Mouse (Mus musculus): ENCODE data around the gene Atat1. TPM values are rescaled to one million over a fixed set of nuclear protein-coding genes. Genes with fewer than 3 reads are reported as not detected.

The Atat1 gene
- polyA plus RNA-seq, 1 experiment from 2014 or later: 422 TPM

DNA sequence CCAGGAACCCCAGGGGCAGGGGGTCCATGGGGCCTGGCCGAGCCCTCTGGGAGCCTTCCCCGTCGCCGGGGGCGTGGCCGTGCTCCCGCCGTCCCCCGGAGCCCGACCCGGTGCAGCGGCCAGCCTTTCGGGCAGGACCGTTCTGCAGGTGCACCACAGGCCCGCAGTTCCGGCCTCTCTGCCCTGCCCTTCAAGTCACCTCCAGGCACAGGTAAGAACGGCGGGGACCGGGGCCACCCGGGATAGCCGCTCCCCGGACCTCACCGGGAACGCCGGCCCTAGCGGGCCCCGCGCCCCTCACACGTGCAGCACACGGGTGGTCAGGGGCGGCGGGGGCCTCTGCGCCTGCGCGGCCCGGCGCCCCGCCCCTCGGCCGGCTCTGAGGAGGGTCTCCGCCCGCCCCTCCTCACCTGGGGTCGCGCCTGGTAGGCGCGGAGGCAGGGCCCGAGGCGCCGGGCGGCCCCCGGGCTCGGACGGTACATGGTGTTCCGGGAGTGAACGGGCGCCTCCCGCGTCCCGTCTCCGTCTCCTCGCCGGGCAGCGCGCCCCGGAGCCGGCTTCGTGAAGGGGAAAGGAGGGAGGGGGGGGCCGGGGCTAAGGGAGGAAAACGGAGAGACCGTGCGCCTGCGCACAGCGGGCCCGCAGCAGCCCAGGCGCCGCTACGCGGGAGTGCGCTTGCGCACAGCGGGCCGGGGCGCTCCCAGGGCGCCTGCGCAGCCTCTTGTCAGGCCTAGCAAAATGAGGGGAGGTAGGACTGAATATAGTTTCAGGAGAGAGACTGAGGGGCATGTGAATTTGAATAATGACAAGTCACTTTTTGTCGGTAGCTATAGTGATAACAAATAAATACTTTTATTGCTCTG, 12.9 kb downstream of the Atat1 start, which contains the start of gene 2310061I04Rik:
Gene 2310061I04Rik, minus strand, starts transcription at position 651 of the 863 bp plus-strand sequence.
- H3K4me3 ChIP-seq: peak within 1 kb of the TSS; percentile 76
- peak within 1 kb of the TSS; percentile 86 for H3K4me2 ChIP-seq
- peaks cover 23% of the 10 kb centered on the region for H3K4me1 ChIP-seq (replicated peaks)
- H3K9ac ChIP-seq: peak within 1 kb of the TSS; percentile 85
- under 1% methylated on average over 83 of the region's 86 CpGs for WGBS
- H3K36me3 ChIP-seq: peaks cover 64% of the 10 kb centered on the region
- no peaks in the 10 kb centered on the region for H3K27me3 ChIP-seq
- ATAC-seq (ENCODE audit: low FRiP score, low read depth): peak; percentile 95
- H3K27ac ChIP-seq (replicated peaks): peak within 1 kb of the TSS; percentile 98
- H3K9me3 ChIP-seq: no peaks in the 10 kb centered on the region

DNA sequence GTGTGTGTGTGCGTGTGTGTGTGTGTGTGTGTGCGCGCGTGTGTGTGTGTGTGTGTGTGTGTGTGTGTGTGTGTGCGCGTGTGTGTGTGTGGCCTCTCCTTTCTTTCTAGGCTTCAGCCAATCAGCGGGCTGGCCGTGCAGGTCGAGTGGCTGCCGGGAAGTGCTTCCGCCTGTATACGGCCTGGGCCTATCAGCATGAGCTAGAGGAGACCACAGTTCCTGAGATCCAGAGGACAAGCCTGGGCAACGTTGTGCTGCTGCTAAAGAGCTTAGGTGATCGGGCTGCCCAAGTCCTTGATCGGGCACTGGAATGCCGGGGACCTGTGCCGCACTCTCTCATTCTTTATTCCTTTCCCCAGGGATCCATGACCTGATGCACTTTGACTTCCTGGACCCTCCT, 22.1 kb downstream of the Atat1 start:
- H3K9me3 ChIP-seq: no peaks in the 10 kb centered on the region
- no peak overlapping the region for H3K9ac ChIP-seq
- H3K4me3 ChIP-seq: no peak overlapping the region
- H3K27ac ChIP-seq (replicated peaks): no peak overlapping the region
- no peaks in the 10 kb centered on the region for H3K27me3 ChIP-seq
- H3K4me1 ChIP-seq (replicated peaks): no peaks in the 10 kb centered on the region
- no peak overlapping the region for H3K4me2 ChIP-seq
- no peak for ATAC-seq (ENCODE audit: low FRiP score, low read depth)
- H3K36me3 ChIP-seq: peaks cover 90% of the 10 kb centered on the region
- WGBS: 92% methylated on average over 13 of the region's 17 CpGs

DNA sequence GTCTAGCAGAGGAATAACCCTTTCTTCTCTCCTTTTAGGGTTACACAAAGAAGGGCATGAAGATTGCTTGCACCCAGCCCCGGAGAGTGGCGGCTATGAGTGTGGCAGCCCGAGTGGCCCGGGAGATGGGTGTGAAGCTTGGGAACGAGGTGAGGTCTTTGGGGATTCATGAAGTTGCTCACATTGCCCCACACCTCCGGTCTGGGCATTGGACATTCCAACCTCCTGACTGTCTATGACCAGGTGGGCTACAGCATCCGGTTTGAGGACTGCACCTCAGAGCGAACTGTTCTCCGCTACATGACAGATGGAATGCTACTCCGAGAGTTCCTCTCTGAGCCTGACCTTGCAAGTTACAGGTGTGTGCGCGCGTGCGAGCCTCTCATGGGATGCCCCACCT, 26.1 kb downstream of the Atat1 start:
- H3K36me3 ChIP-seq: peaks cover 68% of the 10 kb centered on the region
- no peak overlapping the region for H3K4me3 ChIP-seq
- ATAC-seq (ENCODE audit: low FRiP score, low read depth): no peak
- no peak overlapping the region for H3K4me2 ChIP-seq
- peaks cover 11% of the 10 kb centered on the region for H3K4me1 ChIP-seq (replicated peaks)
- H3K9me3 ChIP-seq: no peaks in the 10 kb centered on the region
- no peaks in the 10 kb centered on the region for H3K27me3 ChIP-seq
- H3K27ac ChIP-seq (replicated peaks): no peak overlapping the region
- no peak overlapping the region for H3K9ac ChIP-seq
- WGBS: 98% methylated on average over 14 of the region's 14 CpGs

DNA sequence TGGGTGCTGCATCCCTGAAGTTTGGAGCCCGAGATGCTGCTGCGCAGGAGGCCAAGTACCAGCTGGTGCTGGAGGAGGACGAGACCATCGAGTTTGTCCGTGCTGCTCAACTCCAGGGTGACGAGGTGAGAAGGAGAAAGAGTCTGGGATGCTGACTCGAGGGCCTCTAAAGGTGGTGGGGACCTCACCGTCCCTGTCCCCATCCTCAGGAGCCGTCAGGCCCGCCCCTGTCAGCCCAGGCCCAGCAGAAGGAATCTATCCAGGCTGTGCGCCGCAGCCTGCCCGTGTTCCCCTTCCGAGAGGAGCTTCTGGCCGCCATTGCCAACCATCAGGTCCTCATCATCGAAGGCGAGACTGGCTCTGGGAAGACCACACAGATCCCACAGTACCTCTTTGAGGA, 27.0 kb downstream of the Atat1 start:
- H3K9ac ChIP-seq: no peak overlapping the region
- H3K4me3 ChIP-seq: no peak overlapping the region
- H3K27ac ChIP-seq (replicated peaks): no peak overlapping the region
- 91% methylated on average over 17 of the region's 17 CpGs for WGBS
- peaks cover 60% of the 10 kb centered on the region for H3K36me3 ChIP-seq
- ATAC-seq (ENCODE audit: low FRiP score, low read depth): no peak
- no peaks in the 10 kb centered on the region for H3K9me3 ChIP-seq
- H3K4me2 ChIP-seq: no peak overlapping the region
- no peaks in the 10 kb centered on the region for H3K27me3 ChIP-seq
- peaks cover 11% of the 10 kb centered on the region for H3K4me1 ChIP-seq (replicated peaks)

DNA sequence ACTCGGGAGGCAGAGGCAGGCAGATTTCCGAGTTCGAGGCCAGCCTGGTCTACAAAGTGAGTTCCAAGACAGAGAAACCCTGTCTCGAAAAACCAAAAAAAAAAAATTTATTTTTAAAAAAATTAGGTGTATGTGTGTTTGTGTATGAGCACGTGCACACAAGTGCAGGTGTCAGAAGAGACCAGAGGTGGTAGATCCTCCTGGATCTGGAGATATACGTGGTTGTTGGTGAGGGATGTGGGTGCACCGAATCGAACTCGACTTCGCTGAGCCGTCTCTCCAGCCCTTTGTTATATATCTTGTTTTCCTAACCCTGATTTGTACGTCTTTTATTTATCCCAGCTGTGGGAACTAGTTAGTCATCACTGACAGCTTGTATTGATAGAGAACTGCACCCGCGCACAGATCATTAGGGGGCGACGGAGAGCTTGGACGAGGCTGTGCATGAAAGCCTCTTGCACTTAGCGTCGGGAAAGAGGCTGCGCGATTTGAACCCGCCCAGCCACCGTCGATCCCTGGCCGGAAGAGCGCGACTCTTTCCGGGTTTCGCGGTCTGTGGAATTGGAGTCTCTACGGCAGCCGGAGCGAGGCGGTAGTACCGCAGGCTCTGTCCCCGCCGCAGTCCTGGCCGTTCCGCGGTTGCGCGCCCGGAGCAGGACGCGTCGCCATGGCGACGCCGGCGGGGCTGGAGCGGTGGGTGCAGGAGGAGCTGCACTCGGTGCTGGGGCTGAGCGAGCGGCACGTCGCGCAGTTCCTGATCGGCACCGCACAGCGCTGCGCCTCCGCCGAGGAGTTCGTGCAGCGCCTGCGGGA, 30.4 kb downstream of the Atat1 start, which contains the start of gene Dhx16:
Gene Dhx16, plus strand, starts transcription at position 575 of the 813 bp plus-strand sequence.
- Histone ChIP-seq H3K27ac (replicated peaks) (peak within 1 kb of the TSS; percentile 71), H3K4me1 (replicated peaks) (peaks cover 11% of the 10 kb centered on the region), H3K36me3 (peaks cover 47% of the 10 kb centered on the region), H3K9ac (peak within 1 kb of the TSS; percentile 70), H3K4me3 (peak within 1 kb of the TSS; percentile 77), H3K9me3 (no peaks in the 10 kb centered on the region), H3K27me3 (no peaks in the 10 kb centered on the region), H3K4me2 (peak within 1 kb of the TSS; percentile 72)
- ATAC-seq (ENCODE audit: low FRiP score, low read depth): peak; percentile 92
- 5% methylated on average over 66 of the region's 66 CpGs for WGBS

DNA sequence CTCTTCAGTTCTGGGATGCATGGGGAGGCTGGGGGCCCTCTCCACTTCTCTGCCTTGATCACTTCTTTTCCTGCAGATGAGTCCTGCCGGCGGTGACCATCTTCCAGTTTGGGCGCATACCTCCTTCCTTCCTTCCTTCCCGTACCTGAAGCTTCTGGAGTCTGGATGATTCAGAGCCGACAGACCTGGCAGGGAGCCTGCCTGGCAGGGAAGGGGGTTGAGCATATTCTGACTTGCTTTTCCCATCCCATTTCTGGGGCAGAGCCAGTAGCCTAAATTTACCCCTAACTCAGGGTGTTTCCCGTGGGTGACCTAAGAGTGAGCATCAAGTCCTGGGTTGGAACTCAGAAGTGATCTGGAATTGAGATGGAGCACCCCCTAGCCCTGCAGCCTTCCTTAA, 35.2 kb downstream of the Atat1 start:
- Histone ChIP-seq H3K27me3 (no peaks in the 10 kb centered on the region), H3K9me3 (0 out of 2 replicates have a peak, but pooled peaks cover 2% of the 10 kb centered on the region), H3K4me2 (no peak overlapping the region), H3K4me1 (replicated peaks) (peaks cover 42% of the 10 kb centered on the region), H3K9ac (no peak overlapping the region), H3K4me3 (no peak overlapping the region), H3K36me3 (peaks cover 24% of the 10 kb centered on the region), H3K27ac (replicated peaks) (no peak overlapping the region)
- no peak for ATAC-seq (ENCODE audit: low FRiP score, low read depth)
- 91% methylated on average over 6 of the region's 6 CpGs for WGBS

DNA sequence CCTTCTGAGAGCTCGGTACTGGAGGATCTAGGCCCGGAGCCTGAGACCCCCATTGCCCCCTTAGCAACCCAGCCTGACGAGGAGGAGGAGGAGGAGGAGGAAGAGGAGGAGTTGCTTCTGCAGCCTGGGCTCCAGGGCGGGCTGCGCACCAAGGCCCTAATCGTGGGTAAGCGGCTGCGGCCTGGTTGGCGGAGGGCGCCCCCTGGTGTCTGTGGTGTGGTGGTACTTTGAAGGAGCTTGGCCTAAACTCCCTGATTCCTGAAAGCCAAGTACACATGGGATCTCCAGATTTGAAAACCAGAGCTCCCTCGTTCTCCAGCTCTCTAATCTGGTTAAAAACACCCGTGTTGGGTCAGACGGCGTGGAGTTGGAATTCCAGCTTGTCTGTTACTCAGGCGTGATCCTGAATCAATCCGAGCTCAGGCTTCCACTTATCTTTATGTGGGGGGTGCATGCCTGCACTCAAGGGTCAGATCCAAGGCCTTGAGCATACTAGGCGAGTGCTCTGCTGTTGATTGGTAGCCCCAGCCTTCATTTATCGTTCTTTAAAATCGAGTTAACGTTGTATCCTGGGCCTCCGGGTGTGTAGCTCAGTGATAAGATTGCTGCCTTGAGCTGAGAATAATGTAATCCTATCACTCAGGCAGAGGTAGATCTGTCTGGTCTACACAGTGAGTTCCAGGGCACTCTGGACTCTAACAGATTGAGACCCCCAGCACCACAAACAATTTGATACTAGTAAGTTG, 35.9 kb downstream of the Atat1 start:
- peaks cover 24% of the 10 kb centered on the region for H3K36me3 ChIP-seq

DNA sequence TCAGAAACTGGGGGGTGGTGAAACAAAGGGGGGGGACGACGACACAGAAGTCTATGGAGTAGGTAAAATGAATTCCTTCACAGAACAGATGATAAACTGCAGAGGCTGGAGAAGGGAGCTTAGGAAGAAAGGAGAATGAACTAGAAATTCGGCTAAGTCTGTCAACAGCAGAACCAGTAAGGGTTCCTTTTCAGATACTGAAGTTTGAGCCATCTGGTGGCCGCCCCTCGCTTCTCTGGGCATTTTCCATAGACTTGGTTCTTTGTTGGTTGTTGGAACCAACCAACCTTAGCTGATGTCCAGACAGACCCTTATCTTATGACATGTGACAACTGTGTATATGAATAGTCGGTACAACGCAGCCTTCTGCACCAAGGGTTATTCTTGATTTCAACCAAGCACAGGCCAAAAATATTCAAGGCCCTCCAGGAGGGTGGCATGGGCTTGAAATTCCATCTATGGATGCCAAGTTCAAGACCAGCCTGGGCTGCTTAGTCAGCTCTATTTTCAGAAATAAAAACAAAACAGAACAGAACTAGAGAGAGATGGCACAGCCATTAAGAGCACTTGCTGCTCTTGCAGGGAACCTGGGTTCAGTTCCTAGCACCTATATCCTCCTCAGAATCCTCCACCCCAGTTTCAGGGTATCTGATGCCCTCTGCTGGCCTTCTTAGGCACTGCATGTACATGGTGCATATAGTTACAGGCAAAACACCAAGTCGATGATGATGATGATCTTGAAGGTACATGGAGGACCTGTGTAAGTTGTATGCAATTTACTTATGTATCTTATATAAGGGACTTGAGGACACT, 38.8 kb downstream of the Atat1 start:
- no peak for ATAC-seq (ENCODE audit: low FRiP score, low read depth)
- peaks cover 71% of the 10 kb centered on the region for H3K4me1 ChIP-seq (replicated peaks)

More for the DNA sequence above, 35.9 kb downstream of the Atat1 start:
- Histone ChIP-seq H3K9me3 (0 out of 2 replicates have a peak, but pooled peaks cover 2% of the 10 kb centered on the region), H3K27ac (replicated peaks) (0 out of 2 replicates have a peak overlapping the region, but pooled peaks have one; percentile 20), H3K9ac (no peak overlapping the region), H3K4me2 (peak overlapping the region; percentile 27), H3K27me3 (no peaks in the 10 kb centered on the region), H3K4me1 (replicated peaks) (peaks cover 50% of the 10 kb centered on the region), H3K4me3 (peak overlapping the region; percentile 1; the same call in 1 of the 2 replicates)
- ATAC-seq (ENCODE audit: low FRiP score, low read depth): no peak
- WGBS: 31% methylated on average over 21 of the region's 21 CpGs

DNA sequence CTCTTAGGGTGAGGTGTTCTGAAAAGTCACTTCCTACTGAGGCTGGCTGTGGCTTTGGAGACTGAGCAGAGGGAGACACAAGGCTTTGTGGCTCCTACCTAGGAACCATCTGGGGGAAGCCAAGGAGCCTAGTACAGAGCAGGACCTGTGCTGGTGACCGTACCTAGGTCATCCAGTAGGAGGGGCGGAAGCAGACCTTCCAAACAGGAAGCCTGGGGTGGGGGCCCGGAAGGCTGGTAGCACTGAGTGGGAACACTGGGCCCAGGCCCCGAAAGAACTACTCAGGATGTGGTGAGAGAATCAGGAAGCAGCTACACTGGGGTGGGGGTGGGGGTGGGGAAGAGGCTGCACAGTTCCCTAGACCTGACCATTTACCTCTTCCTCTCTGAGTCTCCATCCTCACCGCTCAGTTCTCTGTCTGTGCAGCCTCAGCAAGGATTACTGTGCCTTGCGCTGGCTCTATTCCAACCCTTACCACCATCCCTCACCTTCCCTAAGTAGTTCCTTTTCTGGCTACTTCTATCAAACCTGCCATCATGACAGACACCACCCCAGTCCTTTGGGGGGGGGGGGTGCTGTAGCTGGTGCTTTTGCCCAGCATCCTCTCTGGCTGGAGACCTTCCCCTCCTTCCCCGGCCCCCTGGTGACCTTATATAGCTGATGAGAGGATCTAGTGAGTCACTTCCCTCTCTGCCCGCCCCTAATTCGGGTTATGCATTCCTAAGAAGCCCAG, 39.6 kb downstream of the Atat1 start:
- no peak for ATAC-seq (ENCODE audit: low FRiP score, low read depth)
- H3K27ac ChIP-seq (replicated peaks): peak overlapping the region; percentile 75
- peaks cover 72% of the 10 kb centered on the region for H3K4me1 ChIP-seq (replicated peaks)
- H3K4me3 ChIP-seq: peak overlapping the region; percentile 67
- 65% methylated on average over 9 of the region's 9 CpGs for WGBS
- H3K4me2 ChIP-seq: peak overlapping the region; percentile 90
- peak overlapping the region; percentile 82 for H3K9ac ChIP-seq
- peaks cover 15% of the 10 kb centered on the region for H3K36me3 ChIP-seq
- 0 out of 2 replicates have a peak, but pooled peaks cover 2% of the 10 kb centered on the region for H3K9me3 ChIP-seq
- H3K27me3 ChIP-seq: no peaks in the 10 kb centered on the region

More for the DNA sequence above, 38.8 kb downstream of the Atat1 start:
- no peaks in the 10 kb centered on the region for H3K27me3 ChIP-seq
- peak overlapping the region; percentile 67 for H3K4me3 ChIP-seq
- H3K36me3 ChIP-seq: peaks cover 21% of the 10 kb centered on the region
- 88% methylated on average over 8 of the region's 8 CpGs for WGBS
- peak overlapping the region; percentile 90 for H3K4me2 ChIP-seq
- H3K9ac ChIP-seq: 0 out of 2 replicates have a peak overlapping the region, but pooled peaks have one; percentile 82
- peak overlapping the region; percentile 75; the same call in 1 of the 2 replicates for H3K27ac ChIP-seq (replicated peaks)
- H3K9me3 ChIP-seq: 0 out of 2 replicates have a peak, but pooled peaks cover 2% of the 10 kb centered on the region

DNA sequence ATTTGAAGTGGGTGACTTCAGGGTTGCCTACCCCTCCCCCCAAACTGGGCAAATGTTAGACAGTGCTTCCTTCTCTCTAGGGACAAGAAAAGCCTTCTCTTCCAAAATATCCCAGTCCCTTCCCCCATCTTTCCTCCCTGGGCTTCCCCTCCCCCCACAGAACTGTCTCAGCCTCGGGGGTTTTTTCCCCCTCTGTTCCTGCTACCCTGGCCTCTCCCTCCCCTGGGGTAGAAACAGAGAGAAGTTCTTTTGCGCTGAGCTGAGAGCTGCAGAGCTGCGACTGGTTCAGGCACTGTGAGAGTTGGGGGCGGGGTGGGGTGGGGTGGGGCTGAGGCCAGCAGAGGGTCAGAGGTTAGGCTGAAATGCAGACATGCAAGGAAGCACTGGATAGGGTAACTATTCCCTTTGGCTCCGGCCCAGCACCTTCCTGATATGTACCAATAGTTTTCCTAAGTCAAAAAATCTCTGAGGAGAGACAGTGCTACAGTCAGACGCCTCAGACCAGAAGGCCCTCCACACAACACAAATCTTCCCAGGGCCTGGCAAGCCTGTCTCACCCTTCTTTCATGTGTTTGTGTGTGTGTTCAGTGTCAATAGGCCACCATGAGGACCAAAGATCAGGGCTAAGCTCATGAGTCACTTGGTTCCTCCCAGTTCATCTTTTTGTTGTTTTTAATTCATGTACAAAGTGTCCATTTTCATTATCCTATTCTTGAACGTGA, 40.4 kb downstream of the Atat1 start:
- peaks cover 80% of the 10 kb centered on the region for H3K4me1 ChIP-seq (replicated peaks)
- H3K36me3 ChIP-seq: peaks cover 8% of the 10 kb centered on the region; the same call in 1 of the 2 replicates
- peak overlapping the region; percentile 82 for H3K9ac ChIP-seq
- 0 out of 2 replicates have a peak, but pooled peaks cover 2% of the 10 kb centered on the region for H3K9me3 ChIP-seq
- no peaks in the 10 kb centered on the region for H3K27me3 ChIP-seq
- 3% methylated on average over 7 of the region's 7 CpGs for WGBS
- peak overlapping the region; percentile 75 for H3K27ac ChIP-seq (replicated peaks)
- peak overlapping the region; percentile 90 for H3K4me2 ChIP-seq
- peak overlapping the region; percentile 67 for H3K4me3 ChIP-seq
- no peak for ATAC-seq (ENCODE audit: low FRiP score, low read depth)
